Mouse (Mus musculus) frontal cortex, adult (tissue): ENCODE data around the gene Olfr1253.

Experiments used
- ATAC-seq: cut with Nextera tagmentation; 2 replicates; pipeline ENCODE4 v1.9.2; 2017; ENCODE audit warnings: mild to moderate bottlenecking, moderate library complexity, mixed read lengths; ENCODE audit not compliant: low TSS enrichment

Gene Olfr1253

DNA sequence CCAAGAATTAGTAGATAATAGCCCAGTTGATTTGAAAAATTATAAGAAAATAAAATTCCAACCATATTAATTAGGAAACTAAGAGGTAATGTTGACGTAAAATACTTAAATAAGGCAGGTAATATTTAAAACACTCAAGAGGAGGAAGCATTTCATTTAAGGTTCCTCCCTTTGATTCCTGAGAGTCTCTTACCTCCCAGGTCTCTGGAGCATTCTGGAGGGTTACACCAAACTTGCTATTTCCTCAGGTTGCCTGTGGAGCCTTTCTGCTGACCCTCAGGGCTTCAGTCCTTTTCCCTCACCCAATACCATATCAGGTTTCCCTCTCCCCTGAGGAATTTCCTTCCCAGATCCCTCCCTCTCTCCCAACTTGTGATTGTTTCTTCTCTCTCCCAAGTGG lies at the start of gene Olfr1253:
TSS of gene Olfr1253 (minus strand) at position 101 of the 400 bp plus-strand sequence.
- ATAC-seq = no peak

DNA sequence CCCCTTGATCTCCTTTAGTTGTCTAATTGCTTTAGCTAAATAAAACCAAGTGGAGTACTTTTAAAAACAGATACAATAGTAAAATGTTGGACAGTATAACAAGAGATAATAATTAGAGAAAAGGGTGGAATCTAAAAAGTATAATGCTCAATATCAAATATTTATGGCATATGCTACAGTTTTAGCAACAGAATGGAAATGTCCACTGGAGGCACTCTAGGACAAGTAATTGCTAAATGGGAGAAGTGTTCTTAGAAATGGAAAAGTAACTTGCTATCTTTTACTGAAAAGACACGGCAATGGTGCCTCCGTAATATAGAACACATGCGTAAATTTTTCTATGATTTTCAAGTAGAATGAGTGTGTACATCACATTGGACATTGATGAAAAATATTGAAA lies 42.7 kb upstream of the Olfr1253 start:
- ATAC-seq = no peak

DNA sequence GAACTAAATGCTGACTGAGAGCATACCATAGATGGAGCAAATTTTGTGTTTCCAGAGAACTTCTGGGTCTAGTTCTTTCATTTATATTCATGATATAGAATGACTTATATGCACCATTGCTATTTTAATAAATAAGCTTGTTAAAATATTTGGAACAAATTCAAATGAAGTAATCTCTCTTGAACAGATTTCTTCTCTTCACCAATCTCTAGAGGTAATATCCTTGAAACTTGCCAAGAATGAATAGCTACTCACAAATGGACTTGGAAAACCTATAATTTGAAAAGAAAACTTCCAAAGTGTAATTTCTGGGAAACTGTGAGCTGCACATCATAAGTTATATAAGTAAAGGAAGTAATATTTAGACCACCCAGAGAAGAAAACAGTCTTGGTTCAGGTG lies 36.6 kb upstream of the Olfr1253 start, which contains the start of gene Olfr1254:
TSS of gene Olfr1254 (minus strand) at position 101 of the 400 bp plus-strand sequence.
- ATAC-seq = no peak

DNA sequence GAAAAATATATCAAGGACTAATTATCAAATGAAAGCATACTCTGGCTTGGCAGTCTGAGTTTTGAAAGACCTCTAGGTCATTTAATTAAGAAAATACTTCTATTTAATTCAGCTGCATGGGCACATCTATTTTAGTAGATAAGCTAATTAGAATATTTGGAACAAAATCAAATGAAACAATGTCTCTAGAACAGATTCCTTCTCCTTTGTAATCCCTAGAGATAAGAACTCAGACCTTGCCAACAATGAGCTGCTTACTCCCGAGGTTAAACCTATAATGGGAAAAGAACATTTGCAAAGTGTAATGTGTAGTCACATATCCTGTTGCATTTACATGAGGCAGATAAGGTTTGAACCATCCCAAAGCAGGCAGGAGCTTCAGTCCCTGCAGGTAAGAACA lies 32.0 kb downstream of the Olfr1253 start, which contains the start of gene Olfr1252:
TSS of gene Olfr1252 (minus strand) at position 101 of the 400 bp plus-strand sequence.
- no peak for ATAC-seq
